Mouse (Mus musculus) stomach, embryonic 14.5 days (tissue): ENCODE results near the gene Rell1. TPM values are rescaled to one million over a fixed set of nuclear protein-coding genes. Genes with fewer than 3 reads are reported as not detected.

Experiments used
- ATAC-seq: fragments of 200-750 bp; cut with Nextera tagmentation; 2 replicates; pipeline ENCODE4 v1.8.0; 2017; ENCODE audit warnings: low read depth, moderate TSS enrichment; ENCODE audit not compliant: insufficient number of reproducible peaks, insufficient read depth, low FRiP score
- H3K27ac ChIP-seq: fragments of 300-500 bp; sonication (generic); 2 replicates; pipeline ENCODE4 v1.5.1; 2014; ENCODE audit warnings: mild to moderate bottlenecking, low read length, moderate library complexity, mixed read lengths
- H3K27me3 ChIP-seq: fragments of 300-500 bp; sonication (generic); 2 replicates; pipeline ENCODE4 v1.6.1; 2014; ENCODE audit warnings: low read length, control low read depth, mixed read lengths; ENCODE audit not compliant: control insufficient read depth, insufficient read depth
- H3K36me3 ChIP-seq: fragments of 300-500 bp; sonication (generic); 2 replicates; pipeline ENCODE4 v1.6.1; 2014; ENCODE audit warnings: mild to moderate bottlenecking, control low read depth, low read length, moderate library complexity, mixed read lengths; ENCODE audit not compliant: control insufficient read depth, insufficient read depth
- H3K4me1 ChIP-seq: fragments of 300-500 bp; sonication (generic); 2 replicates; pipeline ENCODE4 v1.6.1; 2014; ENCODE audit warnings: low read length, control low read depth, mixed read lengths; ENCODE audit not compliant: control insufficient read depth, insufficient read depth
- H3K4me2 ChIP-seq: fragments of 300-500 bp; sonication (generic); replicated peaks from 2 replicates; pipeline ENCODE4 v1.6.1; 2014; ENCODE audit warnings: low read depth, low read length, control low read depth
- H3K4me3 ChIP-seq: fragments of 300-500 bp; sonication (generic); 2 replicates; pipeline ENCODE4 v1.5.1; 2014; ENCODE audit warnings: low read depth, low read length, control low read depth
- H3K9ac ChIP-seq: fragments of 300-500 bp; sonication (generic); replicated peaks from 2 replicates; pipeline ENCODE4 v1.6.1; 2014; ENCODE audit warnings: low read depth, mild to moderate bottlenecking, control low read depth, low read length, moderate library complexity, mixed read lengths
- H3K9me3 ChIP-seq: fragments of 300-500 bp; sonication (generic); 2 replicates; pipeline ENCODE4 v1.6.1; 2016; ENCODE audit warnings: low read depth, low read length, control low read depth; ENCODE audit not compliant: control insufficient read depth
- WGBS: fragments of 180-500 bp; shearing (Covaris S2); extraction: QIAGEN DNeasy Blood & Tissue Kit; methylation state at CpG from one replicate; pipeline ENCODE4 v1.1.7; 2014; 5-methylcytosine and 5-hydroxymethylcytosine counted together
- polyA plus RNA-seq: library from polyadenylated mRNA; unstranded; fragments of >200 nt; fragmentation: Nextera tagmentation; extraction: Ambion mirVana; gene quantifications from 2 replicates; pipeline ENCODE4 v1.2.1, GENCODE M21; 2014

The Rell1 gene
- polyA plus RNA-seq, 1 experiment from 2014 or later = 14.3 TPM

GRCm38 (mm10) chr5:63886292-63886691 is 82.4 kb downstream of the Rell1 start:
- no peak for ATAC-seq

GRCm38 (mm10) chr5:63879026-63879425 is 89.7 kb downstream of the Rell1 start:
- no peak overlapping the region for H3K9ac ChIP-seq
- WGBS = 77% methylated on average over 10 of the region's 10 CpGs
- ATAC-seq = no peak

More at GRCm38 (mm10) chr5:63886292-63886691, 82.4 kb downstream of the Rell1 start:
- H3K4me1 ChIP-seq = no peaks in the 10 kb centered on the region
- no peaks in the 10 kb centered on the region for H3K27me3 ChIP-seq
- H3K27ac ChIP-seq = no peak overlapping the region
- 88% methylated on average over 5 of the region's 5 CpGs for WGBS
- H3K9me3 ChIP-seq = no peaks in the 10 kb centered on the region
- H3K9ac ChIP-seq = no peak overlapping the region
- H3K4me2 ChIP-seq = no peak overlapping the region
- no peaks in the 10 kb centered on the region for H3K36me3 ChIP-seq
- no peak overlapping the region for H3K4me3 ChIP-seq

DNA sequence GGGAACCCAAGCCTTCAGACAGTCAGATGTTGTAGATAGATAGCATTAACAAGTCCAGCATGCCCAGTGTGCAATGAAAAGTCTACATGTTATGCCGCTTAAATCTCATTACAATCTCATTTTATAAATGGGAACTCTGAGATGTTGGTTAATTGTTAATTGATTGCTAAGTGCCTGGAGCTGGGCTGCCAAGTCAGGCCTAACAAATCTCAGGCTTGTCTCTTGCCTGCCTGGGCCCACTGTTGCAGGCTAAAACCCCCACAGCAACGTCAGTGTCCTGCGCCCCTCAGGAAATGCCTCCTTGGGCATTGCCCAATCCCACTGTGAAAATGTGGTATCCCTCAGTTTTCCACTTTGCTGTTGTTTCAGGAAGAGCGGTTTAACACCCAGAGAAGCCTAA is 92.6 kb downstream of the Rell1 start:
- no peaks in the 10 kb centered on the region for H3K9me3 ChIP-seq
- no peak overlapping the region for H3K4me2 ChIP-seq
- H3K36me3 ChIP-seq = no peaks in the 10 kb centered on the region
- no peak overlapping the region for H3K4me3 ChIP-seq
- H3K9ac ChIP-seq = no peak overlapping the region
- ATAC-seq = no peak
- H3K4me1 ChIP-seq = no peaks in the 10 kb centered on the region
- no peaks in the 10 kb centered on the region for H3K27me3 ChIP-seq
- WGBS = 90% methylated on average over 4 of the region's 4 CpGs
- no peak overlapping the region for H3K27ac ChIP-seq

More at GRCm38 (mm10) chr5:63879026-63879425, 89.7 kb downstream of the Rell1 start:
- Histone ChIP-seq H3K4me3 (no peak overlapping the region), H3K36me3 (no peaks in the 10 kb centered on the region), H3K4me2 (no peak overlapping the region), H3K27ac (no peak overlapping the region), H3K9me3 (no peaks in the 10 kb centered on the region), H3K4me1 (no peaks in the 10 kb centered on the region), H3K27me3 (no peaks in the 10 kb centered on the region)

DNA sequence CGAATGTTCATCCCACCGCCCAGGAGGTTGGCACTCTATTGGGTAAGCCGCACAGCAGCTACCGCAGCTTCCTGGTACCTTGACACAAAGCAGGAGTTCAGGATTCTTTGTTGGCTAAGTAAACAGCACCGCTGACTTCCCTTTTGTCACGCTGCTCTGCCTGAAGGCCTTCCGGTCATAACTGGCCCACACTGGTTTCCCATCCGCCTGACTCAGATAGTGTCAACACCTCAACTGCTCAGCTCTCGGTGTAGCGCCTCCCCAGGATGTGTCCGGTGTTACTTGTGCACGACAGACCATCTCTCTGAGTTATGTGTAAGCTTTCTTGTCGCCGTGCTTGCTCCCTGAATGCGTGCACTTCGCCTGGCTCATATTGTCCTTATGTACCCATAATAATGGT is 93.8 kb downstream of the Rell1 start:
- Histone ChIP-seq H3K36me3 (no peaks in the 10 kb centered on the region), H3K27ac (peak overlapping the region; percentile 33; the same call in 1 of the 2 replicates), H3K27me3 (no peaks in the 10 kb centered on the region), H3K4me1 (no peaks in the 10 kb centered on the region), H3K4me3 (no peak overlapping the region), H3K9ac (no peak overlapping the region), H3K4me2 (no peak overlapping the region), H3K9me3 (no peaks in the 10 kb centered on the region)
- ATAC-seq = peak; percentile 88
- 57% methylated on average over 16 of the region's 16 CpGs for WGBS

- whole genome bisulfite sequencing = 67% methylated on average over 17 of the region's 17 CpGs
These were observed 96.3 kb downstream of the Rell1 start for GRCm38 (mm10) chr5:63872176-63872932.

GRCm38 (mm10) chr5:63867421-63867820 is 101.3 kb downstream of the Rell1 start:
- no peak for ATAC-seq
- Histone ChIP-seq H3K27ac (no peak overlapping the region), H3K27me3 (no peaks in the 10 kb centered on the region), H3K4me1 (peaks cover 5% of the 10 kb centered on the region; the same call in 1 of the 2 replicates), H3K4me2 (no peak overlapping the region), H3K9ac (no peak overlapping the region), H3K9me3 (no peaks in the 10 kb centered on the region), H3K36me3 (no peaks in the 10 kb centered on the region), H3K4me3 (no peak overlapping the region)
- WGBS = 26% methylated on average over 3 of the region's 3 CpGs

More at GRCm38 (mm10) chr5:63872176-63872932, 96.3 kb downstream of the Rell1 start:
- Histone ChIP-seq H3K4me1 (0 out of 2 replicates have a peak, but pooled peaks cover under 1% of the 10 kb centered on the region), H3K4me2 (no peak overlapping the region), H3K27ac (no peak overlapping the region), H3K4me3 (no peak overlapping the region), H3K9me3 (no peaks in the 10 kb centered on the region), H3K9ac (no peak overlapping the region), H3K36me3 (no peaks in the 10 kb centered on the region), H3K27me3 (no peaks in the 10 kb centered on the region)
- no peak for ATAC-seq

DNA sequence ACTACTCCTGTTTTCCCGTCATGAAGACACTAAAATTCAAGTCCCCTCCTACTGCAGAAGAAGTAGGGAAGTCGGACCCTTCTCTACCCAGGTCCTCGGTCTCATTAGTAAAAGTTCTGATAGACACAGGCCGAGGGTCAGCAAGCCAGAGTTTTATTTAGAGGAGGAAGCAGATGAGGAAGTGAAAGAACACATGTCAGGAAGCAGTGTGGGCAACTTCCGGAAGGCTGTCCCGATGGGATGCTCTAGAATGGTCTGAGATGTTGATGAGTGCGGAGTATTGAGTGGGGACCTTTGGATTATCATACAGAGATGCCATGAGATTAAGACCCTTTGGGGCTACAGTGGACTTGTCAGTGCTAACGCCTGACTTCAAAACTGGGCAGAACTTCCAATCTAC is 109.8 kb downstream of the Rell1 start:
- Histone ChIP-seq H3K27ac (no peak overlapping the region), H3K9me3 (no peaks in the 10 kb centered on the region), H3K4me1 (no peaks in the 10 kb centered on the region), H3K36me3 (no peaks in the 10 kb centered on the region), H3K9ac (no peak overlapping the region), H3K27me3 (no peaks in the 10 kb centered on the region), H3K4me2 (no peak overlapping the region), H3K4me3 (no peak overlapping the region)
- WGBS = 85% methylated on average over 8 of the region's 8 CpGs
- ATAC-seq = no peak
